Mouse (Mus musculus) ES-E14 (cell line): ENCODE measurements around the gene Sirt4. TPM values are rescaled to one million over a fixed set of nuclear protein-coding genes. Genes with fewer than 3 reads are reported as not detected.
A peak's percentile ranks its signal among the peaks of the same experiment; 100 is the strongest.

Experiments
- DNase-seq: peaks from one replicate; pipeline ENCODE4 v3.0.0-alpha.2; 2013; ENCODE audit warnings: low read depth, low spot score
- H3K27ac ChIP-seq: 2 replicates; pipeline ENCODE4 v1.5.1; 2012; ENCODE audit warnings: low read depth, mild to moderate bottlenecking, low read length, moderate library complexity, mixed read lengths; ENCODE audit not compliant: poor library complexity, insufficient read depth, severe bottlenecking
- H3K36me3 ChIP-seq: 2 replicates; pipeline ENCODE4 v1.6.1; 2012; ENCODE audit warnings: mild to moderate bottlenecking, low read length, moderate library complexity, mixed read lengths; ENCODE audit not compliant: control insufficient read depth, poor library complexity, insufficient read depth, severe bottlenecking
- H3K4me1 ChIP-seq, 2 experiments: fragments of 150-350 bp in 1 of 2; sonication (generic) in 1 of 2; 2 replicates each; pipeline ENCODE4 v1.6.1; 2012; ENCODE audit warnings: low read length in 2 of 2, mild to moderate bottlenecking in 1 of 2, mixed read lengths in 1 of 2; ENCODE audit not compliant: control insufficient read depth in 2 of 2, insufficient read depth in 2 of 2, poor library complexity in 1 of 2
- H3K4me3 ChIP-seq, 2 experiments: fragments of 150-350 bp in 1 of 2; sonication (generic) in 1 of 2; 2 replicates each; pipeline ENCODE4 v1.5.1; 2012; ENCODE audit warnings: low read length in 2 of 2, low read depth in 1 of 2, mild to moderate bottlenecking in 1 of 2, mixed read lengths in 1 of 2; ENCODE audit not compliant: insufficient read depth in 1 of 2, poor library complexity in 1 of 2, severe bottlenecking in 1 of 2
- H3K9ac ChIP-seq: 2 replicates; pipeline ENCODE4 v1.6.1; 2012; ENCODE audit warnings: low read depth, mild to moderate bottlenecking, low read length, mixed read lengths; ENCODE audit not compliant: poor library complexity, insufficient read depth, severe bottlenecking
- H3K9me3 ChIP-seq: fragments of 150-350 bp; sonication (generic); 2 replicates; pipeline ENCODE4 v1.6.1; 2012; ENCODE audit warnings: low read depth, mild to moderate bottlenecking, low read length; ENCODE audit not compliant: control insufficient read depth, insufficient read depth
- CHD2 ChIP-seq: IDR thresholded peaks from 2 replicates; pipeline ENCODE4 v1.6.1; 2014; ENCODE audit warnings: mild to moderate bottlenecking, low read depth, low read length, inconsistent platforms
- HCFC1 ChIP-seq: IDR thresholded peaks from 2 replicates; pipeline ENCODE4 v1.6.1; 2012; ENCODE audit warnings: low read length, inconsistent platforms, borderline replicate concordance; ENCODE audit not compliant: insufficient read depth
- MAFK ChIP-seq: IDR thresholded peaks from 2 replicates; pipeline ENCODE4 v1.6.1; 2014; ENCODE audit warnings: mild to moderate bottlenecking, low read depth, low read length, inconsistent platforms; ENCODE audit not compliant: insufficient read depth
- ZC3H11A ChIP-seq: IDR thresholded peaks from 2 replicates; pipeline ENCODE4 v1.6.1; 2012; ENCODE audit warnings: low read depth, mild to moderate bottlenecking, inconsistent platforms, low read length, borderline replicate concordance
- ZNF384 ChIP-seq: IDR thresholded peaks from 2 replicates; pipeline ENCODE4 v1.6.1; 2012; ENCODE audit warnings: low read depth, low read length, inconsistent platforms
- in situ Hi-C, 2 experiments: fragments of 600-800 bp; cut with MboI; formaldehyde crosslinking; loops; one replicate each; pipeline ENCODE4 v1.15.1; 2025; ENCODE audit warnings: low sequenced_read_pairs in 2 of 2, inconsistent platforms in 1 of 2; ENCODE audit not compliant: unreplicated experiment in 2 of 2
- total RNA-seq: library from RNA; depleted of rRNA; stranded (reverse); fragments of 300-350 nt; gene quantifications from 2 replicates; pipeline ENCODE4 v1.2.3, GENCODE M21; 2012

The Sirt4 gene
- total RNA-seq, 1 experiment: 15.3 TPM

GRCm38 (mm10) chr5:115525416-115525815 lies 40.9 kb upstream of the Sirt4 start:
- in situ Hi-C loops: no loop called here
- no peak for TF ChIP-seq ZNF384
- no peak for TF ChIP-seq HCFC1
- no peak for TF ChIP-seq CHD2
- no peak for TF ChIP-seq MAFK
- TF ChIP-seq ZC3H11A: no peak
- Histone ChIP-seq H3K27ac (no peak overlapping the region), H3K4me1 (peaks cover 12 to 22% of the 10 kb centered on the region in 2 experiments), H3K9me3 (no peaks in the 10 kb centered on the region), H3K9ac (no peak overlapping the region), H3K4me3 (no peak overlapping the region), H3K36me3 (no peaks in the 10 kb centered on the region; the same call in 1 of the 2 replicates)
- no peak for DNase-seq

GRCm38 (mm10) chr5:115524471-115524870 lies 39.9 kb upstream of the Sirt4 start:
- DNase-seq: no peak
- Histone ChIP-seq H3K36me3 (no peaks in the 10 kb centered on the region; the same call in 1 of the 2 replicates), H3K4me1 (peaks cover 10 to 20% of the 10 kb centered on the region in 2 experiments), H3K9ac (peak overlapping the region; percentile 1; the same call in 1 of the 2 replicates), H3K4me3 (no peak overlapping the region), H3K27ac (no peak overlapping the region), H3K9me3 (no peaks in the 10 kb centered on the region)
- in situ Hi-C loops: no loop called here
- TF ChIP-seq ZC3H11A (no peak), HCFC1 (no peak), MAFK (no peak), CHD2 (no peak), ZNF384 (no peak)

- in situ Hi-C loops: no loop called here
- Histone ChIP-seq H3K9me3 (no peaks in the 10 kb centered on the region), H3K9ac (0 out of 2 replicates have a peak overlapping the region, but pooled peaks have one; percentile 2), H3K36me3 (no peaks in the 10 kb centered on the region), H3K27ac (no peak overlapping the region; the same call in 1 of the 2 replicates), H3K4me3 (peak overlapping the region in 1 of 2 experiments; percentile 13; a peak in 1 of 4 replicates), H3K4me1 (peaks cover 10 to 20% of the 10 kb centered on the region in 2 experiments)
- no peak for DNase-seq
- no peak for TF ChIP-seq ZC3H11A
- no peak for TF ChIP-seq CHD2
- TF ChIP-seq ZNF384: no peak
Observed at GRCm38 (mm10) chr5:115523971-115524370, 39.4 kb upstream of the Sirt4 start.

- no peak overlapping the region for H3K4me3 ChIP-seq
- in situ Hi-C loops: no loop called here
- no peak overlapping the region for H3K9ac ChIP-seq
- TF ChIP-seq ZNF384 (no peak), MAFK (no peak), ZC3H11A (no peak), HCFC1 (no peak), CHD2 (no peak)
- no peaks in the 10 kb centered on the region for H3K36me3 ChIP-seq
- DNase-seq: no peak
- H3K27ac ChIP-seq: no peak overlapping the region
- H3K9me3 ChIP-seq: no peaks in the 10 kb centered on the region
- H3K4me1 ChIP-seq: peaks cover 10 to 20% of the 10 kb centered on the region in 2 experiments
Observed at GRCm38 (mm10) chr5:115522981-115523499, 38.5 kb upstream of the Sirt4 start.

- no peak overlapping the region for H3K27ac ChIP-seq
- TF ChIP-seq MAFK (no peak), ZNF384 (no peak), HCFC1 (no peak), CHD2 (no peak), ZC3H11A (no peak)
- H3K4me3 ChIP-seq: no peak overlapping the region
- in situ Hi-C loops: no loop called here
- no peaks in the 10 kb centered on the region for H3K9me3 ChIP-seq
- DNase-seq: no peak
- peaks cover 9 to 20% of the 10 kb centered on the region in 2 experiments for H3K4me1 ChIP-seq
- no peak overlapping the region for H3K9ac ChIP-seq
- no peaks in the 10 kb centered on the region; the same call in 1 of the 2 replicates for H3K36me3 ChIP-seq
Observed at GRCm38 (mm10) chr5:115522531-115522930, 38.0 kb upstream of the Sirt4 start.
